Mouse (Mus musculus) cortical plate, adult 2 months (tissue): ENCODE data around the gene A530016L24Rik.

ENCODE experiments used
- CTCF ChIP-seq: fragments of 200-500 bp; IDR thresholded peaks from 2 replicates; pipeline ENCODE4 v1.5.1; 2011; ENCODE audit warnings: mild to moderate bottlenecking, control low read depth, low read length; ENCODE audit not compliant: insufficient read depth; ENCODE audit errors: extremely low read depth
- POLR2A ChIP-seq: fragments of 200-500 bp; IDR thresholded peaks from 2 replicates; pipeline ENCODE4 v1.6.1; 2011; ENCODE audit warnings: mild to moderate bottlenecking, low read length, control low read depth; ENCODE audit not compliant: insufficient read depth; ENCODE audit errors: extremely low read depth

- no peak for TF ChIP-seq POLR2A
- no peak for TF ChIP-seq CTCF
Observed at GRCm38 (mm10) chr12:112533758-112534157, 44.5 kb downstream of the A530016L24Rik start.
